Mouse (Mus musculus): ENCODE data around the gene Trpm2. TPM values are rescaled to one million over a fixed set of nuclear protein-coding genes. Genes with fewer than 3 reads are reported as not detected.

The Trpm2 gene
- polyA plus RNA-seq (2017; shearing (Covaris generic)), result 1.3 TPM

DNA sequence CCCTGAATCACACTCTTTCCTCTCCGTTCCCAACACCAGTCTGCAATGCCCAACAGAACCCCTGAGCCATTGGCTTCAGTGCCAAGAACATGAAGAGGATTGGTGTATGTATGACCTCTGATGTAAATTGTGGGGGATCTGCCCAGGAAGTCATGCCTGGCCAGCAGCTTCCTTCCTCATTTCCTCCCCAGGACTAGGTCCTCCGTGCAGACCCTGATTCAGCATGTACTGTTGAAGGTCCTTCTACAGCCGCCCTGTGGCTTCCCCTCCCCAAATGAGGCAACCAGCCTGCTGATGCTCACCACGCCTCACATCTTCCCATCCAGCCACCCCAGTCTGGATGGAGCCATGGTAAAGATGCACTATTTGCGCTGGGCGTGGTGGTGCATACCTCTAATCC, at the start of gene Trpm2:
TSS of gene Trpm2 (minus strand) at position 83 of the 400 bp plus-strand sequence.

DNA sequence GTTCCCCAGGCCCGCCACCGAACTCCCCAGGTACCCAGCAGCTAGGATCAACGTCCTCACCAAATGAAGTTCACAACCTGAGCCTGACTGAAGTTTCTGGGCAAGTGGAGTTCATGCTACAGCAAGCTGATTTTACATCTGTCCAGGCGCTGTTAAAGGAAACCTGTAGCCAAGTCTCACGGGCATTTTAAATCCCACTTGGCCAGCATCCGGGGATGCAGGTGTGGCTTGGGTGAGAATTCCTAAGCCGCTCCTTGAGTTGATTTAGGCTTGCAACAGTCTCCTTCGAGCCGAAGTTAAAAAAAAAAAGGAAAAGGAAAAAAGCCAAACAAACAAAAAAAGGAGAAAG, 39.6 kb upstream of the Trpm2 start, which contains the start of gene Pfkl:
TSS of gene Pfkl (minus strand) at position 139 of the 349 bp plus-strand sequence.

DNA sequence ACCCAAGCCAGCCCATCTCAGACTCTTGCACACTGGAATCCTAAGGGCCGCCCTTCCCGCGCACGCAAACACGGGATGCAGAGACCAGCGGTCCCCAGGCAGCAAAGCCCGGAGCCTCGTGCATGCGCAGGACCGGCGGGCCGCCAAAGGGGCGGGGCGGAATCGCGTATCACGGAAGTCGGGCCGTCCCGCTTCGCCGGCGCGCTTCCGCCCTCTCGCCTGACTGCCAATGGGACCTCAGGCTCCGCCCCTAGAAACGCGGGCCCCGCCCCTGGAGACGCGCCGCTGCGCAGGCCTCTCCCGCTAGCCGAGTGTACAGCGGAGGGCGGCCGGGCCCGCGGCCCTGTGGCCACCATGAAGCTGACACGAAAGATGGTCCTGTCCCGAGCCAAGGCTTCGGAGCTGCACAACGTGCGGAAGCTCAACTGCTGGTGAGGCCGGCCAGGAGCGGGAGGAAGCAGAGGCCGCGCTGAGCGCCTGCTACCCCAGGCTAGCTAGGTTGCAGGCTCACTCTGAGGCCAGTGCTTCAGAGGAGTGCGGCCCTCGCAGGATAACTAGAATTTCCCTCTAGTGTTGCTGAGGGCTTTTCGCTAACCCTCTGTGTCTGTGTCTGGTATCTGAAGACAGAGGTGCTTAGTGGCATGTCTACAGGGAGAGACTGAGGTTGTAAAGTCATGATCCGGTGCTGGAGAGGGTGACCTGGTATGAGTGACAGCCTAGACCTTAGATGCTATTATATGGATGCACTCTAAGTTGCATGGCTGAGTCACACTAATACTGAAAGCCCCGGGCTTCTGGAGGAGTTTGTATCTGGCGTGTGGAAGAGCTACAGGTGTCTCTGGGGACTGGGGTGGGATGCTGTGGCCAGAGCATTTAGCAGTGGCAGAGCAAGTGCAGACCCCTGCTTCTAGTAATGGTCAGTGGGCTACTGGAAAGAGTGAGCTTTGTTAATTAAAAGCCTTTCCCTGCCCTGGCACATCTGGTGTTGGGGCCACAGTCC, 8.3 kb upstream of the Trpm2 start, which contains the start of gene 1810043G02Rik:
TSS of gene 1810043G02Rik (plus strand) at position 174 of the 1,000 bp plus-strand sequence.

DNA sequence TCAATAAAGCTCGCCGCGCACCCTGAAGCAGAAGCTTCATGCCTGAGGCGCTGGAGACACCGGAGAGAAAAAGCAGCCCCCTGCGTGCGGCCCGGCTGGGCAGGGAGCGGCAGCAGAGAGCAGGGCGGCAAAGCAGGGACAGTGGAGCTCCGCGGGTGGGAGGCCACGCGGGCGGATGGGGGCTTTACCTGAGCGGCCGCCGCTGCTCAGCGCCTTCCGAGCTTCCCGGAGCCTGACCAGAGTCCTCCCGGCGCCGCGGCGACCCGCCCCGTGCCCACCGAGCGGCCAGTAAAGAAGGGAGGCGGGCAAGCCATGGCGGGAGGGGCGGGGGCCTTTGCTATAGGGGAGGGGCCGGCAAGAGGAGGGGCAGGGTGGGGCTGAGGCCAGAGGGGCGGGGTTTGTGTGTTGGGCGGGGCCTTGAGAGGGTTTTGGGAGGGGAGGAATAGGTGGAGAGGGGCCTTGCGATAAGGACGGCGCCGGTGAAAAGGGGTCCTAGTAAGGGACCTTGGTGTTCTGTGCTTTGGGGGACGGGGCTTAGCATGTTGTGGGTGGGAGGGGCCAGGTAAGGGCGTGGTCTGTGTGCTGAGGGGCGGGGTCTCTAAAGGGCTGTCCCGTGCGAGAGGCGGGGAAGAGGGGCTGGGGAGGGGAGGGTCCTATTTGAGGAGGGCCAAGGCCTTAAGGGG, 68.0 kb downstream of the Trpm2 start, which contains the start of gene Lrrc3:
TSS of gene Lrrc3 (minus strand) at position 326 of the 683 bp plus-strand sequence.

DNA sequence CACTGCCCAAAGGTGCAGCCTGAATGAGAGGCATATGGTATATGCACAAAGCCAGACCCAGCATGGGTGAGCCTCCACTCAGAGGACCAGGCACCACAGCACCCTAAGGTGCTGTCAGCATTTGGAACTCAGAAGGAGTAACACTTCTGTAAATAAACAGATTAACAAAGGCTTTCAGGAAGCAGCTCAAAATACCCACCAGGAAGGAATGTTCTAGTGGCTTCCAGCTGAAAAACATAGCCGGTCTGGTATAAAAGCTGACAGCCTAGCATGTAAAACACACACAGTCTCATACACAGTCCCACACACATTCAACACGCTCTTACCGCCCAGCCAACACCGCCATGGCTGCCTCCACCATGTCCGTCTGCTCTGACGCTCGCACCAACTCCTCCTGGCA, 108.7 kb downstream of the Trpm2 start, which contains the start of gene Gm3285:
TSS of gene Gm3285 (plus strand) at position 301 of the 400 bp plus-strand sequence.

Other genes starting within 250 kb of the Trpm2 start
- not detected for gene Krtap12-1, start 250.0 kb downstream of the Trpm2 start, polyA plus RNA-seq (2017; shearing (Covaris generic))
- not detected for gene Gm10100, start 244.1 kb downstream of the Trpm2 start, polyA plus RNA-seq (2017; shearing (Covaris generic))
- gene Gm18596, start 227.9 kb downstream of the Trpm2 start, polyA plus RNA-seq (2017; shearing (Covaris generic)), result not detected
- not detected for gene Gm9736, start 219.2 kb downstream of the Trpm2 start, polyA plus RNA-seq (2017; shearing (Covaris generic))
- not detected for gene Gm3233, start 210.9 kb downstream of the Trpm2 start, polyA plus RNA-seq (2017; shearing (Covaris generic))
- not detected for gene Gm3238, start 199.2 kb downstream of the Trpm2 start, polyA plus RNA-seq (2017; shearing (Covaris generic))
- not detected for gene Gm7138, start 193.6 kb downstream of the Trpm2 start, polyA plus RNA-seq (2017; shearing (Covaris generic))
- not detected for gene Gm3250, start 188.0 kb downstream of the Trpm2 start, polyA plus RNA-seq (2017; shearing (Covaris generic))
- gene Gm7137, start 182.4 kb downstream of the Trpm2 start, polyA plus RNA-seq (2017; shearing (Covaris generic)), result not detected
- gene Gm9639, start 175.5 kb downstream of the Trpm2 start, polyA plus RNA-seq (2017; shearing (Covaris generic)), result not detected
- not detected for gene Gm19668, start 171.4 kb downstream of the Trpm2 start, polyA plus RNA-seq (2017; shearing (Covaris generic))
- gene Gm9507, start 158.7 kb downstream of the Trpm2 start, polyA plus RNA-seq (2017; shearing (Covaris generic)), result not detected
- gene Gm2696, start 155.9 kb downstream of the Trpm2 start, polyA plus RNA-seq (2017; shearing (Covaris generic)), result not detected
- gene Krtap10-4, start 143.5 kb downstream of the Trpm2 start, polyA plus RNA-seq (2017; shearing (Covaris generic)), result not detected
- not detected for gene Krtap10-10, start 134.6 kb downstream of the Trpm2 start, polyA plus RNA-seq (2017; shearing (Covaris generic))
- not detected for gene Gm36176, start 123.8 kb downstream of the Trpm2 start, polyA plus RNA-seq (2017; shearing (Covaris generic))
- gene Gm10318, start 117.7 kb downstream of the Trpm2 start, polyA plus RNA-seq (2017; shearing (Covaris generic)), result not detected
- not detected for gene Gm3285, start 108.6 kb downstream of the Trpm2 start, polyA plus RNA-seq (2017; shearing (Covaris generic))
- not detected for gene Lrrc3, start 68.0 kb downstream of the Trpm2 start, polyA plus RNA-seq (2017; shearing (Covaris generic))
- 10.6 TPM for gene 1810043G02Rik, start 8.0 kb upstream of the Trpm2 start, polyA plus RNA-seq (2017; shearing (Covaris generic))
- gene Pfkl, start 39.5 kb upstream of the Trpm2 start, polyA plus RNA-seq (2017; shearing (Covaris generic)), result 94.5 TPM
- not detected for gene Dnmt3l, start 71.4 kb upstream of the Trpm2 start, polyA plus RNA-seq (2017; shearing (Covaris generic))
- 0.49 TPM for gene Aire, start 73.0 kb upstream of the Trpm2 start, polyA plus RNA-seq (2017; shearing (Covaris generic))
- 9.8 TPM for gene Icosl, start 98.7 kb upstream of the Trpm2 start, polyA plus RNA-seq (2017; shearing (Covaris generic))
- 72.6 TPM for gene D10Jhu81e, start 199.2 kb upstream of the Trpm2 start, polyA plus RNA-seq (2017; shearing (Covaris generic))
- gene Pwp2, start 214.6 kb upstream of the Trpm2 start, polyA plus RNA-seq (2017; shearing (Covaris generic)), result 30.7 TPM